Comparison of ENCODE assay signal across 7 mouse cellular contexts in the genomic region with DNA sequence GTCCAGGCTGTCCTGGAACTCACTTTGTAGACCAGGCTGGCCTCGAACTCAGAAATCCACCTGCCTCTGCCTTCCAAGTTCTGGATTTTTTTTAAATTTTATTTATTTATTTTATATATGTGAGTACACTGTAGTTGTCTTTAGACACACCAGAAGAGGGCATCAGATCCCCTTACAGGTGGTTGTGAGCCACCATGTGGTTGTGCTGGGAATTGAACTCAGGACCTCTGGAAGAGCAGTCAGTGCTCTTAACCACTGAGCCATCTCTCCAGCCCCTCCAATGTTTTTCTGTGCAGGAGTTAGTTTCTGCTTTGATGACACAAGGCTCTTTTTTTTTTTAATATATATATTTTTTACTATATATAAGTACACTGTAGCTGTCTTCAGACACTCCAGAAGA. TPM values are rescaled to one million over a fixed set of nuclear protein-coding genes. Genes with fewer than 3 reads are reported as not detected.
DNase-seq lines count a peak whose midpoint lies in the region; ATAC-seq and TF ChIP-seq lines count a peak whose summit lies in the region.
"Not testable (repeated sequence)": the region's sequence is repeated elsewhere in the genome, so short reads cannot be mapped to it uniquely, and the experiment has no call there.

No protein-coding gene starts in this region.

- not testable (repeated sequence) for H3K4me3 ChIP-seq in ES-Bruce4 (ENCODE audit: low read depth, low read length); heart, adult 2 months; kidney, postnatal 0 days (replicated peaks; ENCODE audit: low read depth, low read length); liver, postnatal 0 days (ENCODE audit: low read depth, low read length); midbrain, postnatal 0 days (ENCODE audit: low read depth, low read length)

- TF ChIP-seq CTCF in ES-Bruce4 (IDR thresholded peaks at IDR 0.05; ENCODE audit: low read depth, low read length): peak; percentile 28
- peak; percentile 22 for TF ChIP-seq CTCF in heart, adult 2 months (IDR thresholded peaks at IDR 0.05)
- peak; percentile 36 for TF ChIP-seq CTCF in kidney, postnatal 0 days (IDR thresholded peaks at IDR 0.05; ENCODE audit: low read depth)
- TF ChIP-seq CTCF in liver, postnatal 0 days (IDR thresholded peaks at IDR 0.05; ENCODE audit: low read depth): peak; percentile 33
- 0 out of 2 replicates have a peak, but pooled peaks have one; percentile 11 for TF ChIP-seq CTCF in midbrain, postnatal 0 days (IDR thresholded peaks at IDR 0.05)

- not testable (repeated sequence) for H3K79me2 ChIP-seq in heart, adult 2 months (replicated peaks; ENCODE audit: control insufficient read depth, insufficient read depth, low read length)

- DNase-seq in B cell, adult 2 months: peak; percentile 56 to 59
- not testable (repeated sequence) for DNase-seq in heart, adult 2 months; kidney, postnatal 0 days (ENCODE audit: low spot score); liver, postnatal 0 days; midbrain, postnatal 0 days (ENCODE audit: low spot score)
- peak; percentile 50 for DNase-seq in thymus, postnatal 4 days

- H3K27ac ChIP-seq in ES-Bruce4 (ENCODE audit: insufficient read depth, low read length); heart, adult 2 months; kidney, postnatal 0 days; liver, postnatal 0 days (ENCODE audit: low read depth); midbrain, postnatal 0 days (ENCODE audit: low read depth, low read length): not testable (repeated sequence)

- intact Hi-C loops in heart, adult 2 months (cut with DNase I): not testable (repeated sequence)

- H3K36me3 ChIP-seq in ES-Bruce4 (ENCODE audit: control insufficient read depth, insufficient read depth, low read length, poor library complexity, severe bottlenecking); heart, adult 2 months (ENCODE audit: control insufficient read depth, insufficient read depth, low read length); kidney, postnatal 0 days (ENCODE audit: insufficient read depth, low read length); liver, postnatal 0 days (replicated peaks; ENCODE audit: insufficient read depth, low read length); midbrain, postnatal 0 days (ENCODE audit: insufficient read depth, low read length): not testable (repeated sequence)

- 100% methylated on average over 1 of the region's 1 CpGs for WGBS in heart, adult 2 months
- 100% methylated on average over 1 of the region's 1 CpGs for WGBS in kidney, postnatal 0 days
- 76% methylated on average over 1 of the region's 1 CpGs for WGBS in liver, postnatal 0 days (ENCODE audit: insufficient replicate concordance)
- WGBS in midbrain, postnatal 0 days: 100% methylated on average over 1 of the region's 1 CpGs

- TF ChIP-seq POLR2A in ES-Bruce4 (IDR thresholded peaks at IDR 0.05; ENCODE audit: insufficient read depth, low read length); heart, adult 2 months (IDR thresholded peaks at IDR 0.05; ENCODE audit: insufficient read depth, low read depth, low read length): not testable (repeated sequence)

- H3K4me1 ChIP-seq in ES-Bruce4 (ENCODE audit: control insufficient read depth, insufficient read depth, low read length); heart, adult 2 months (ENCODE audit: control insufficient read depth, insufficient read depth, low read length); kidney, postnatal 0 days (replicated peaks; ENCODE audit: insufficient read depth, low read length); midbrain, postnatal 0 days (ENCODE audit: insufficient read depth, low read length): not testable (repeated sequence)
- peaks cover 13% of the 10 kb centered on the region for H3K4me1 ChIP-seq in liver, postnatal 0 days (ENCODE audit: insufficient read depth)

- H3K4me2 ChIP-seq in kidney, postnatal 0 days (ENCODE audit: low read length); liver, postnatal 0 days (ENCODE audit: low read depth, low read length); midbrain, postnatal 0 days (ENCODE audit: low read depth, low read length, poor library complexity, severe bottlenecking): not testable (repeated sequence)

- ATAC-seq in kidney, postnatal 0 days (replicated peaks; ENCODE audit: low FRiP score, low read depth); liver, postnatal 0 days; midbrain, postnatal 0 days (ENCODE audit: low FRiP score): not testable (repeated sequence)

- TF ChIP-seq EP300 in ES-Bruce4 (IDR thresholded peaks at IDR 0.05; ENCODE audit: insufficient read depth, low read depth, low read length); heart, adult 2 months (IDR thresholded peaks at IDR 0.05; ENCODE audit: insufficient read depth, low read depth, low read length); liver, postnatal 0 days (IDR thresholded peaks at IDR 0.05; ENCODE audit: low read depth): not testable (repeated sequence)

- H3K9me3 ChIP-seq in ES-Bruce4 (replicated peaks; ENCODE audit: control insufficient read depth, insufficient read depth, low read length, poor library complexity, severe bottlenecking); kidney, postnatal 0 days (replicated peaks; ENCODE audit: low read length); liver, postnatal 0 days (ENCODE audit: low read length); midbrain, postnatal 0 days (ENCODE audit: low read length): not testable (repeated sequence)

- H3K9ac ChIP-seq in ES-Bruce4 (ENCODE audit: low read depth, poor library complexity, severe bottlenecking); heart, adult 2 months (ENCODE audit: low read depth, low read length); kidney, postnatal 0 days (ENCODE audit: low read depth, low read length); liver, postnatal 0 days (replicated peaks); midbrain, postnatal 0 days (replicated peaks; ENCODE audit: low read length, poor library complexity, severe bottlenecking): not testable (repeated sequence)

- not testable (repeated sequence) for H3K27me3 ChIP-seq in ES-Bruce4 (ENCODE audit: control insufficient read depth, insufficient read depth, low read length, poor library complexity, severe bottlenecking); heart, adult 2 months (ENCODE audit: control insufficient read depth, insufficient read depth, low read length); kidney, postnatal 0 days (ENCODE audit: insufficient read depth, low read length); liver, postnatal 0 days (ENCODE audit: insufficient read depth, low read length); midbrain, postnatal 0 days (ENCODE audit: insufficient read depth, low read length)

RNA-seq across cellular contexts. Expression of gene Hvcn1, which starts 6.2 kb away (rescaled TPM):
- 10.6 and 11.8 TPM in 2 replicates for polyA plus RNA-seq in ES-Bruce4 (2011; ENCODE audit: insufficient read depth, insufficient read length, low read depth, missing spikeins)
- total RNA-seq in heart, adult 2 months (2021): 1 to 10 TPM in 1 of 2 experiments, under 1 TPM in 1; 0.81 to 1.5 TPM
- 2.4 and 2.9 TPM in 2 replicates for polyA plus RNA-seq in heart, adult 2 months (2012; rRNA removed)
- polyA plus RNA-seq in kidney, postnatal 0 days (2015; fragmentation: Nextera tagmentation; extraction: Ambion mirVana): 12.2 and 13.5 TPM in 2 replicates
- 7.0 and 7.3 TPM in 2 replicates for polyA plus RNA-seq in liver, postnatal 0 days (2015; fragmentation: Nextera tagmentation; extraction: Ambion mirVana)
- total RNA-seq in midbrain, postnatal 0 days (2014; rRNA removed): 2.0 and 2.2 TPM in 2 replicates
- polyA plus RNA-seq in midbrain, postnatal 0 days (2015; fragmentation: Nextera tagmentation; extraction: Ambion mirVana): 1.3 and 1.6 TPM in 2 replicates

RNA-seq across cellular contexts. Expression of gene Tctn1, which starts 51.4 kb away (rescaled TPM):
- 18.3 and 21.7 TPM in 2 replicates for polyA plus RNA-seq in ES-Bruce4 (2011; ENCODE audit: insufficient read depth, insufficient read length, low read depth, missing spikeins)
- total RNA-seq in heart, adult 2 months (2021): 1 to 10 TPM; 3.2 to 3.9 TPM
- polyA plus RNA-seq in heart, adult 2 months (2012; rRNA removed): 9.4 and 9.8 TPM in 2 replicates
- polyA plus RNA-seq in kidney, postnatal 0 days (2015; fragmentation: Nextera tagmentation; extraction: Ambion mirVana): 5.2 and 6.6 TPM in 2 replicates
- 1.1 and 1.2 TPM in 2 replicates for polyA plus RNA-seq in liver, postnatal 0 days (2015; fragmentation: Nextera tagmentation; extraction: Ambion mirVana)
- total RNA-seq in midbrain, postnatal 0 days (2014; rRNA removed): 30.0 and 37.5 TPM in 2 replicates
- polyA plus RNA-seq in midbrain, postnatal 0 days (2015; fragmentation: Nextera tagmentation; extraction: Ambion mirVana): 5.8 and 6.2 TPM in 2 replicates

RNA-seq across cellular contexts. Expression of gene Ppp1cc, which starts 54.7 kb away (rescaled TPM):
- polyA plus RNA-seq in ES-Bruce4 (2011; ENCODE audit: insufficient read depth, insufficient read length, low read depth, missing spikeins): 437 and 458 TPM in 2 replicates
- total RNA-seq in heart, adult 2 months (2021): 100 to 1,000 TPM; 101 to 127 TPM
- polyA plus RNA-seq in heart, adult 2 months (2012; rRNA removed): 59.7 and 87.8 TPM in 2 replicates
- 203 and 220 TPM in 2 replicates for polyA plus RNA-seq in kidney, postnatal 0 days (2015; fragmentation: Nextera tagmentation; extraction: Ambion mirVana)
- 97.7 and 97.9 TPM in 2 replicates for polyA plus RNA-seq in liver, postnatal 0 days (2015; fragmentation: Nextera tagmentation; extraction: Ambion mirVana)
- total RNA-seq in midbrain, postnatal 0 days (2014; rRNA removed): 206 and 221 TPM in 2 replicates
- polyA plus RNA-seq in midbrain, postnatal 0 days (2015; fragmentation: Nextera tagmentation; extraction: Ambion mirVana): 154 and 164 TPM in 2 replicates
